Mouse (Mus musculus): Measurements from ENCODE around the gene Son.

Gene Son

DNA sequence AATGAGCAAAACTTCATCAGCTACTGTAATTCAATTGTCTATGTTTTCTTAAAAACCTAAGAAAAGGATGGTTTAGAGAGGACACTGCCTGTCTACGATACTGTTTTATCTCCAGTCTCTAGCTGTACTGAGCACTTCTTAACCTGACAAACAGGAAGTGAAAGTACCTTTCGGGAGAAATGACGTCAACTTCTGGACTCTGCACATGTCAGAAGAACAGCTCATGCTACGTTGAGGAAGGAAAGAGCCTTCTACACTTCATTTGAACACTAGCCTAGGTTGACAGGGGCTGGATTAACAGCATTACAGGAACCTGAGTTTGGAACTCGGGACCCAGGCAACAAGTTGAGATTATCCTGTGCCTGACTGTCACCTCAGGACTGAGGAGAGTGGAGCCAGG is 38.2 kb downstream of the Son start:
- DNase-seq (ENCODE audit: extremely low read depth, insufficient read length, low spot score), result no peak

DNA sequence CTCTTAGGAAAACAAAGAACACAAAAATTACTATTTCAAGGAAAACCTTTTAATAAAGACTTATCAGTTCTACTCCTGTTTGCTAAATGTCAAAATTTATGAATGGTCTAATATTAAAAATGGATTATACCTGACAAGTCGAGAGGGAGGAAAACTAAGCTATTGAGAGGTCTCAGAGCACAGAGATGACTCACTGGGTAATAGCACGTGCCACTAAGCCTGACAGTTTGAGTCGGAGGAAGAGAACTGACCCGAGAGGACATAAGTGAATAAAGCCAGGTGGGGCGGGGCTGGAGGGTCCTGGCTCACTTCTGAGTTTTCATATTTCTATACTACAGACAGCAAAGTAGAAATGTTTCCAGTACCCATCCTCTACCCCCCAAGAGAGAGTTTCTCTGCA is 39.1 kb downstream of the Son start:
- DNase-seq (ENCODE audit: extremely low read depth, insufficient read length, low spot score), result no peak

DNA sequence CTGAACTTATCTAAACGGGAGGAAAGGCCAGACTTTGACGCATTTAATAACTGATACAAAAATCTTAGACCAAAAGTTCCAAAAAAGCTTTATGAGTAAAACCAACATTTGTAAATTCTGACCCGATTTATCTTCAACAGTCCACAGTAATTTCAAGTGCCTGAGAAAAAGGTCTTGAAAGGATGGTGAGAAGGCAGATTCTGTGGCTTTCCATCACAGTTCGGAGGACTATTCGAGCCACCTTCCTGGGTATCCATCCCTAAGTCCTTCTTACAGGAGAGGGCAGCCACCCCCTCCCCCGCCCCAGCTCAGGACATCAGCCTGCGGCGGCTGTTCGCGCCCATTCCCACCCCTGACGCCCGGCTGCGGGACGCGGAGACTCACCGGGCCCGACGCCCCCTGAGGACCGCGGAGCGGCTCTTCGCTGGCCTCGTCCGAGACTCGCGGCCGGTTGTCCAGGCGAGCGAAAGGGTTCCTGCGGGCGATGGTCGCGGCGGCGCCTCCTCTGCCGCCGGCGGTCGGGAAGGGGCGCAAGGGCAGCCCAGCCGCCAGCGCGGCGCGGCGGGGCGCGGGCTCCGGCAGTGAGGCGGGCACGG is 40.8 kb downstream of the Son start:
- no peak for DNase-seq (ENCODE audit: extremely low read depth, insufficient read length, low spot score)

DNA sequence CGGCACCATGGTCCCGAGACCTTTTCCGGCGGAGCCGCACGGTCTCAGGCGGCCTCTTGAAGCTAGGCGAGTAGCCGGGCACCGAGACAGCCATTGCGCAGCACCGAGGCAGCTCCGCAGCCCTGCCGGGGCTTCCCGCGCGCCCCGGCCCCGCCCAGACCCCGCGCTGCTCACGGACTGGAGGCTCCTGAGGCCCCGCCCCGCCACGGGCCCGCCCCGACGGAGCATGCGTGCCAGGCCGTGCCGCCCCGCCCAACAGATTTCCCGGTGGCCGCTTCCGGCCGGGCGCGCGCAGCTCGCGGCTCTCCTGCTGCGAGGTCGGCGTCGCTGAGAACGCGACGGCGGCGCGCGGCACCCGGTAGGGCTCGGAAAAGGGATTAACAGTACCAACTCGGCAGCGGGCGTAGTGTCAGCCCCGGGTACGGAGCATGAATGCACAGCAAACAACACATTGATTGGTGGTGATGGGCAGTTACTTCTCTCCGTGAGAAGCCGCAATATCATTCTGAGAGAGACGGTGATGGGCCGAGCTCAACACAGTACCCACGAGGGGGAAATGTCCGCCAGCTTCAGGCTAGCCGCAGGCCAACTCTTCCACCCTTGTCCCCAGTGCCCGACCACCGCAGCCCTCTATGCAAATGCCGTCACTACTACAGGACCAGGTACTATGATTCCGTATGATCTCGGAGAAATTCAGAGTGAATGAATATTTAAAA is 41.5 kb downstream of the Son start, which contains the start of gene Donson:
Gene Donson (minus strand): TSS at position 152 of the 716 bp plus-strand sequence.
- peak; percentile 92 for DNase-seq (ENCODE audit: extremely low read depth, insufficient read length, low spot score)

DNA sequence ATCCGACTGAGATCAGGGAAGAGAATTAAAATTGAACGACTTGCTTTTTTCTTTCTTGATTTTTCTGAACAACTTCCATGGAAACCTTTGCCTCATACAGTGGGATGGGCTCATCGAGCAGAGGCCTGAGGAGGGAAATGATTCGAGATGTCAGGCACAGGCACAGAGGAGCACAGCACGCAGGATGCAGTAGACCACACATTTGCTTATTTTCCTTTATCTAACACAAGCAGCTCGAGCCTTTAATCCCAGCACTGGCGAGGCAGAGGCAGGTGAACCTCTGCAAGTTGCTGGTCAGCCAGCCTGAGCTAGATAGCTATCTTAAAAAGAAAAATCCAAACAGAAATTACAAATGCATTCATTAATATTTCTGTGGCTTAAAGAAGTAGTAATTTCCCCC is 42.5 kb downstream of the Son start:
- DNase-seq (ENCODE audit: extremely low read depth, insufficient read length, low spot score), result no peak

DNA sequence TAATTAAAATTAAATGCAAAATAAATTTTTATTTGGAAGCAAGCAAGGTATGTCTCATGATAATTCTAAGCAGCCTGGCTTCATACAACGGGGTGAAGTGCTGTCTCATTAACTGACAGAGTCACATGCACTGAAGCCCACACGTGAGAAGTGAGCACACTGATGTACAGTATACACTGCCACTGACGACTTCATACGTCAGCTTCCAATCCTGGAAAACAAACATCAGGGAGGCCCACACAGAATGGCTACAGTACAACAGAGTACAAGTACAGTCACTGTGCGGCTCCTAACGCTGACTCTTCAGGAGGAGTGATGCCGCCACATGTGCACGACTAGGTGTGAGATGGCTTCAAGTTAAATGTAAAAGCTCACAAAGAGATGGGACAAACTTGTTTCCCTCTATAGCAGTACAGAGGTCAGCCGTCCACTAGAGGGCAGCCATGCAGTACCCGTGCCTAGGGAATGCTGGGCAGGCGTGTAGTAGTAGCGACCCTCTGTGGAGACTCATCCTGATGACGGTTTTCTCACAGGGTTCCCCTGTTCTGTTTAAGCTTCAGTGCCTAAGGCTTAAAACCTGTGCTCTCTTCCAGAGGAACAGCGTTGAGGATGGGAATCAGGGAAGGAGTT is 47.3 kb downstream of the Son start:
- peak; percentile 26 for DNase-seq (ENCODE audit: extremely low read depth, insufficient read length, low spot score)

DNA sequence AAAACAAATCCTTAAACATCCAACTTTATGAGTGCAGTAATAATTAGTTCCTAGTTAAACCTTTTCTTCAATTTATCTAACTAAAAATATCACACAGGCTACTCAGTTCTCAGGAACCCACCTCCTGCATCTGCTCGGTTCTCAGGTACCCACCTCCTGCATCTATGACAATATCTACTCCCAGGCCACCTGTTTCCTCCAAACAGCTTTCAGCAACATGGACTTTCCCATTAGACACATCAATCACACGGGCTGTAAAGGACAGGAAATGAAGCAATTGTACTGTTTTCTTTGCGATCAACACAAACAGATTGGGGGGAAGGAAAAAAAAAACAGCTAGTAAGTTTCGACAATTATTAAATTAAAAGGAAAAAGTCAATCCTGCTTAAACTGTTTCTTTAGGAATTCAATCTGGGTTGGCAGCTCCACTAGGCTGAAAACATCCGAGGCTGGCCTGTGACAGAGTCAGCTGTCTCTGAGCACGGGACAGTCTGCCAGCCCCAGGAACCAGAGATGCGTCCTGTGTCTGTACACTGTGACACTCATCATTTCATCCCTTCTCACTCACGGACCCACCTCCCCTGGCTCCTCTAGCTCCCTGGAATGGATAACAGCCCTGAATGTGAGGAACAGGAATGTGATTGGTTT is 47.9 kb downstream of the Son start:
- no peak for DNase-seq (ENCODE audit: extremely low read depth, insufficient read length, low spot score)

DNA sequence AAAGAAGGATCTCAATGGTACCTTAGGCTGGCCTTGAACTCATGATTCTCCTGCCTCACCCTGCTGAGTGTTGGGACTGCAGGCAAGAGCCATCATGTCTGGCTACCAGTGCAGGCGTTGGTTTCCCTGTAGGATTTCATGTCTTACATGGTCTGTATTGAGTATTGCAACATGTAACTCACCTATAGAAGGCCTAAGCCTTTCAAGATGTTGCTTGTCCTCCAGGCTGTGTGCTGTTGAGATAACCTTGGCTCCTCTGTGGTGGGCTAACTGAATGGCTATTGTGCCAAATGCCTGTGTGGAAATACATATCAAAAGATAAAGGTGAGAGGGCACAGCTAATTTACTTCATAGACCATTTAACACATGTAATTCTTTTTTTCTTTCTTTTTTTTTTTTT is 51.7 kb downstream of the Son start:
- DNase-seq (ENCODE audit: extremely low read depth, insufficient read length, low spot score), result no peak

DNA sequence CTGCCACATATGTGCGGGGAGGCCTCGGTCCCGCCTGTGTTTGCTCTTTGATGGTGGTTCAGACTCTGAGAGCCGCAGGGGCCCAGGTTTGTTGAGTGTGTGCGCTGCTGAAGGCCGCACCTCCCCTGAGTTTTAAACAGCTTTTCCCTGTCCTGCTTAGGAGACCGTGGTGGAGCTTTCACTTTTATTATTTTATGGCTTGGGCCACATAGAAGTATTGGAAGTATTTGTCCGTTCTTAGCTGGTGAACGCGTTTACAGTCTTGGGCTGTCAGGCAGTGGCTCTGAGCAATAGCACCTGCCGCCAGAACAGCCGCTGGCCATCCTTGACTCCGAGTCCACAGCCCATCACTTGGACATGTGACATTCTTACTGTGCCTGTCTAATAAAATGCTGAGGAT is 54.6 kb downstream of the Son start:
- DNase-seq (ENCODE audit: extremely low read depth, insufficient read length, low spot score), result no peak

DNA sequence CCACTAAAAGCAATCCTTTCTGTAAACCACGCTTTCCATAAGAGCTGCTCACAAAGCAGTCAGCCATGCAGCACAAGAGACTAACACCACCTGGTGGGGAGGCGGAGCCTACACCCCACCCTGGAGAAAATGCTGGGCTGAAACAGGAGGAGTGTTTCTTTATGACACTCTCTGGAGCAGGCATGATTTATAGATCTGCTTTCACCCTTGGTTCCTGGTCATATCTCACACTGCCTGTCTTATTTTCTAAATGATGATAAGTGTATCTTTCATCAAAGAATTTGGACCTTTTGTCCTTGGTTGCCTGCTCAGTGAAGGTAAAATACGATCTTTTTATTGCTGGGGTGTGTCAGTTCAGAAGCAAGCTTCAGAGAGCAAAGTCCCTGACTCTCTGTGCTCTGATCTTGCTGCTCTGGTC is 55.5 kb downstream of the Son start:
- no peak for DNase-seq (ENCODE audit: extremely low read depth, insufficient read length, low spot score)

DNA sequence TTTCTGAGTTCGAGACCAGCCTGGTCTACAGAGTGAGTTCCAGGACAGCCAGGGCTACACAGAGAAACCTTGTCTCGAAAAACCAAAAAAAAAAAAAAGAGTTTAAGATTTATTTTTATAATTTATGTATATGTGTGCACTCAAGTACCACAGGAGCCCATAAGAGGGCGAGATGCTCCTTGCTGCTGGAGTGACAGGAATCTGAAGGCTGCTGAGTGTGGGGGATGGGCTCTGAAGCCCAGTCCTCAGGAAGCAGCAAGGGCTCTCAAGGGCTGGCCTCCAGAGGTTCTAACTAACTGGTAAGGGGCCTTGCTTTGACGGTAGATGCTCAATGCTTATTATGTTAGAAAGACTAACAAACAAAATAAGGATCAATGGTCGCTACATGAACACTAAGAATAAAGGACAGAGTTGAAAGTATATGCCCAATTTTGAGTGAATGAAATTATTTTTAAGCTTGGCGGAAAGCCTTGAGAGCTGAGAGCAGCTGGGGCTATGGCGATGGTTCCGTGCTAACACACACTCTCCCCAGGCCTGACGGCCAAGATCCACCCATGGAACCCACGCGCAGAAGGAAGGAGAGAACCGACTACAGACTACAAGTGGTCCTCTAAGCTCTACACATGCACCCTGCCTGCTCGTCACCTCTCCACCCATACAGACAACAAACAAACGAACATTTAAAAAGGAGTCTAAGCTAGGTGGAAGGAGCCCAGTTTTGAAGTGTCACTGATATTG is 57.5 kb downstream of the Son start:
- no peak for DNase-seq (ENCODE audit: extremely low read depth, insufficient read length, low spot score)

DNA sequence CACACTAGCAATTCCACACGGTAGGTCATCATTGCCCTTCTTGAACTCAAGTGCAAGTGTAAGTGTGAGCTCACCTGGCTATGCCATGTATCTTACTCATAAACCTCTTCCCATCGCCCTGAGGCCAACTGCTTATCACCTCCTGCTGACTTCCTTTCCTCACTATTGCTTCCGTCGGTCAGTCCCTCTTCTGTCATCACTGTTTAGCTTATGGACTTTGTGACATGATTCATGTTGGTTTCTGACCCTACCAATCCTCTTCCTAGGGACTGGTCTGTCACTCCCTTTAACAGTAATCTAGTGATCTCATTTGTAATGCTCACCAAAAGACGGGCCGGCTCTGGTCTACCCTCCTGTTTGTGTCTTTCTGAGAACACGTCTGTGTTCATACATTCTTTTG is 62.9 kb downstream of the Son start:
- no peak for DNase-seq (ENCODE audit: extremely low read depth, insufficient read length, low spot score)

DNA sequence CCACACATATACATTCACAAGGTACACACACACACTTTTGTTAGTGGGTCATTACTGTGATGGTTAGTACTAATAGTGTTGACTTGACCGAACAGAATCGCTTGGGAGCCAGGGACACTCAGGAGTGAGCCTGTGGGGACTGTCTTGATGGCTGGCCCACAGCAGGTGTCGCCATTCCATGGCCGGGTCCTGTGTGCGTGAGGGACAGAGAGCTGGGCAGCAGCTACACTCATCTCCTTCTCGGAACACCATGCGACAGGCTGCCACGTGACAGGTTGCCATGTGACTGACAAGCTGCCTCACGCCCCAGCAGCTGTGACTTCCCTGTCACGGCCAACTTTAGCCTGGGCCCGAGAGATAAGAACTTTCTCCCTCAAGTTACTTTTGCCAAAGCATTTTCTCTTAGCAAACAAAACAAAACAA is 69.6 kb downstream of the Son start:
- DNase-seq (ENCODE audit: extremely low read depth, insufficient read length, low spot score), result no peak

DNA sequence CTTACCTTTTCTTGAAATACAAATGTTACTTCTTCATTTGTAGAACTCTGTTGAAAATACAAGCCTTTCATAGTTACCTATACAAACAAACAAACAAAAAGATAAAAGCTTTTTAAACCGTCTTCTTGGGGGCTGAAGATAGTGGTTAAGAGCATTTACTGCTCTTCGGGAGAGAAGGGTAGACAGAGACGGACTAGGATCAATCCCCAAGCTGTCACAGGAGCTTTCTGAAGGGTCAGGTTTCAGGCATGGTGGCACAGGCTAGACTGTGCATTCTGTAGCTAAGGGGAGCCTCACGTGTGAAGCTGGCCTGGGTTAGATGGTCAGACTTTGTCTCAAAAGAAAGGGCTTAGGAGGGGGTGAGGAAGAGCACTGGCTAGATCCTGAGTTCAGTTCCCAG is 70.1 kb downstream of the Son start:
- DNase-seq (ENCODE audit: extremely low read depth, insufficient read length, low spot score), result no peak

DNA sequence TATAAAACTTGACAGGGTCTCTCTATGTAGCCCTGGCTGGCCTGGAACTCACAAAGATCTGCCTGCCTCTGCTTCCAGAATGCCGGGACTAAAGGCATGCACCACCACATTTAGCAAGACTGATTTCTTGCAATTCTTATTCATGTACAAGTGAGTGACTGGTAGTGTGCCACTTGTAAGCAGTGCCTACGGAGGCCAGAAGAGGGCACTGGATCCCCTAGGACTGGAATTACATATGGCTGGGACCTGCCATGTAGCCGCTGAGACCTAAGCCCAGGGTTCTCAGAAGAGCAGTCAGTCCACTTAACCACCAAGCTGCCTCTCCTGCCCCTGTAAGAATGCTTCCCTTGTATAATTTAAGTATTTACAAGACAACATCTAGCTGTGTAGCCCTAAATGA is 76.9 kb downstream of the Son start:
- peak; percentile 20 for DNase-seq (ENCODE audit: extremely low read depth, insufficient read length, low spot score)

DNA sequence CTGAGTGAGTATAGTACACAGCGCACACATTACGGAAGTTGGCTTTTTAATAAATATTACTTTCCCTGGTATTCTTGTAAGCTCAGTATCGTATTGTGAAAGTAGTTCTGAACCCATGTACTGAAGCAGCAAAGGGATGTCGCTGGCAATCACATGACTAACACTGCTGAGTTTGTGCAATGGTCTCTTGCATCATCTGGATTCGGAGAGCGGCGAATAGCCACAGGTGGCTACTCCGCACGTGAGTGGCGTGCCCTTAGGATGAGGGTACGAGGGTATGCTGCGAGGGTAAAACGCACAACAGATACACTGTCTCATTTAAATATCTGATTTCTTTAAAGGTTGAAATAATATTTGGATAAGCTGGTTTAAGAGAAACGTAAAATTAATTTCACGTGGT is 80.1 kb downstream of the Son start:
- peak; percentile 35 for DNase-seq (ENCODE audit: extremely low read depth, insufficient read length, low spot score)

DNA sequence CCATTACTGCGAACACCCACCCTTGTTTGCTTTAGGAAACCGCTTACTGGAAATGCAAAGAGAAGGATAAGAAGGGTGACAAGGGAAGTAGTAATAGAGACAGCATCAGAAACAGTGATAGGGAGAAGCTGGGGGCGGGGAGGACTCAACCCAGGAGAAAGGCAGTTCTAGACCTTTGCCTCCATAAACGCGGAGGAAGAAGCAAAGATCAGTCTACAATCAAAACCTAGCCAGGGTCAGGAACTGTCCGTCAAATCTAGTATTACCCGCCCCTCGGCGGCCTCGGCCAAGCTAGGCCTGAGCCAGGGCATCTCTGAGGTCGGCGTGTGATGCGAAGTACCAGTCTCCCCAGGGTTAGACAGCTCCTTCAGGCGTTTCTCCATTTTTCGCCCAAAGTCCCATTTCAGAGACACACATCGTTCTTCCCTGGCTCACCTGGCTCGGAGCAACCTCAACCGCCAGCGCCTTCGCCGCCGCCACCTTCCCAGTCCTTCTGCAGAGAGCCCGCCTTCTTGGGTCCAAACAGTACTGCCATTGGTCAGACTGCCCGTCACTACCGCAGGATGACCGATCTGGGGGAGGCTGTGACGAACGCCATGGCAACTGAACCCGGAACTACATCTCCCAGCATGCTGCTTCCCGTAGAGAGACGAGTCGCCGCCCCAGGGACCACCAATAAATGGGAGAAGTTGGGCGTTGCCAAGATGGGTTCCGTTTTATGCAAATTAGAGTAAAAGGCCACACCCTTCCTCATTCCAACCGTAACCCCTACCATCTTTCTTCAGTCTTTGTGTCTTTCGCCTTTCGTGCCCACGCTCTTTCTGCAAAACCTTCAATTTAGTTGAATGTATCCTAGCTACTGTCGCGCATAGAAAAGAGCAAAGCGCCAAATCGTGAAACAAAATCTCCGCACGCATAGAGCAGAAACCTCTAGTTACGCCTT is 81.1 kb downstream of the Son start, which contains the start of gene Cryzl1:
Gene Cryzl1 (minus strand): TSS at position 853 of the 943 bp plus-strand sequence.
- DNase-seq (ENCODE audit: extremely low read depth, insufficient read length, low spot score), result peak; percentile 95

Measured in 3134 (cell line).